Mouse (Mus musculus) hindbrain, postnatal 0 days (tissue): ENCODE measurements around the gene Syndig1l. TPM values are rescaled to one million over a fixed set of nuclear protein-coding genes. Genes with fewer than 3 reads are reported as not detected.

Source experiments
- ATAC-seq: fragments of 200-750 bp; cut with Nextera tagmentation; 2 replicates; pipeline ENCODE4 v1.8.0; 2017; ENCODE audit warnings: mild to moderate bottlenecking, moderate TSS enrichment, moderate library complexity
- DNase-seq: peaks from one replicate; pipeline ENCODE4 v3.0.0-alpha.2; 2015; ENCODE audit warnings: low spot score
- H3K27ac ChIP-seq: fragments of 300-500 bp; sonication (generic); 2 replicates; pipeline ENCODE4 v1.5.1; 2014; ENCODE audit warnings: mild to moderate bottlenecking
- H3K27me3 ChIP-seq: fragments of 300-500 bp; sonication (generic); 2 replicates; pipeline ENCODE4 v1.6.1; 2014; ENCODE audit warnings: low read length, mixed read lengths; ENCODE audit not compliant: insufficient read depth
- H3K36me3 ChIP-seq: fragments of 300-500 bp; sonication (generic); 2 replicates; pipeline ENCODE4 v1.6.1; 2014; ENCODE audit warnings: low read length, mixed read lengths; ENCODE audit not compliant: insufficient read depth
- H3K4me1 ChIP-seq: fragments of 300-500 bp; sonication (generic); 2 replicates; pipeline ENCODE4 v1.6.1; 2014; ENCODE audit warnings: antibody characterized with exemption, low read length, mixed read lengths; ENCODE audit not compliant: insufficient read depth
- H3K4me2 ChIP-seq: fragments of 300-500 bp; sonication (generic); 2 replicates; pipeline ENCODE4 v1.6.1; 2014; ENCODE audit warnings: low read depth, mild to moderate bottlenecking, low read length, moderate library complexity, mixed read lengths
- H3K4me3 ChIP-seq: fragments of 300-500 bp; sonication (generic); 2 replicates; pipeline ENCODE4 v1.5.1; 2014; ENCODE audit warnings: low read length
- H3K9ac ChIP-seq: fragments of 300-500 bp; sonication (generic); replicated peaks from 2 replicates; pipeline ENCODE4 v1.6.1; 2014; ENCODE audit warnings: mild to moderate bottlenecking, low read length, moderate library complexity, mixed read lengths
- H3K9me3 ChIP-seq: fragments of 300-500 bp; sonication (generic); 2 replicates; pipeline ENCODE4 v1.6.1; 2016; ENCODE audit warnings: low read length, mixed read lengths
- CTCF ChIP-seq: IDR thresholded peaks from 2 replicates; pipeline ENCODE4 v1.5.1; 2016; ENCODE audit warnings: antibody characterized with exemption, control low read depth, low read depth
- WGBS: fragments of 180-500 bp; shearing (Covaris S2); extraction: QIAGEN DNeasy Blood & Tissue Kit; methylation state at CpG from one replicate; pipeline ENCODE4 v1.1.7; 2014; 5-methylcytosine and 5-hydroxymethylcytosine counted together
- polyA plus RNA-seq: library from polyadenylated mRNA; unstranded; fragments of >200 nt; fragmentation: Nextera tagmentation; extraction: Ambion mirVana; gene quantifications from 2 replicates; pipeline ENCODE4 v1.2.1, GENCODE M21; 2015
- total RNA-seq: library from RNA; depleted of rRNA; stranded (reverse); fragments of >200 nt; gene quantifications from 2 replicates; pipeline ENCODE4 v1.2.3, GENCODE M21; 2014; rRNA removed

The Syndig1l gene
- total RNA-seq (19.6 and 23.4 TPM in 2 replicates), polyA plus RNA-seq (9.9 and 12.2 TPM in 2 replicates)

DNA sequence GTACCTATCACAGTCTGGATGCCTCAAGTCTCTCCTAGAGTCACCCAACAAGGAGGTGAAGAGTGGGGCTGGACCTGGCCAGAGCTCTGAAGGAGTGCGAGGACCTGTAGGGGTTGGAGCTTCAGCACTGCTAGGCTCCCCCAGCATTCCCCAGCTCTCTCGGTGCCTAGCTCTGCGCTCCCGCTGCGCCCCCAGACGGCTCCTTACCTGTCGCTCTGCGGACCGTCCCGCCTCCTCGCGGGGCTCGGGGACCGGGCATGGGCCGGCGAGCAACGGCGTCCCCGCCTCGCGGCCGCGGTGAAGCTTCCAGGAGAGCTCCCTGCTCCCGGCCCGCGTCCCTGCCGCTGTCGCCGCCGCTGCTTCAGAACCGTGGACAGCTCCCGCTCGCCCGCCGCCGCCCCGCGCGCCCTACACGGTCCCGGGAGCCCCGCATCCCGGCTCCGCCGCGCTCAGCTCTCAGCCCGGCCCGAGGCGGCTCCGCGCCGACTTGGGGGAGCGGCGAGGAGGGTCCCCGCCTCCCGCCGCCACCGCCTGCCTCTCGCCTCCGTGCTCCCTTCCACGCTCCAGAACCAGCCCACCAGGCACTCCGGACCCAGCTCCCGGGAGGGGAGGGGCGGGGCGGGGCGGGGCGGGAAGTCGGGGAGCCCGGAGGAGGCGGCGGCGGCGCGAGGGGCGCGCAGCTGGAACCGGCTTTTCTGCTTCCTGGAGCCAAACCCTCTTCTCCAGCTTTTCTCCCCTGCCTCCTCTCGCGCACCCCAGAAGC, at the start of gene Syndig1l:
Syndig1l (minus strand) TSS at position 513 of the 763 bp plus-strand sequence.
- under 1% methylated on average over 73 of the region's 79 CpGs for WGBS
- peak within 1 kb of the TSS; percentile 63 for H3K4me3 ChIP-seq
- H3K9ac ChIP-seq = peak within 1 kb of the TSS; percentile 65
- H3K9me3 ChIP-seq = no peaks in the 10 kb centered on the region
- 0 out of 2 replicates have a peak, but pooled peaks cover 3% of the 10 kb centered on the region for H3K27me3 ChIP-seq
- H3K4me1 ChIP-seq = peaks cover 10% of the 10 kb centered on the region; the same call in 1 of the 2 replicates
- H3K4me2 ChIP-seq = peak within 1 kb of the TSS; percentile 80
- DNase-seq (peak; percentile 67), ATAC-seq (peak; percentile 77)
- H3K27ac ChIP-seq = 0 out of 2 replicates have a peak within 1 kb of the TSS, but pooled peaks have one; percentile 32
- H3K36me3 ChIP-seq = no peaks in the 10 kb centered on the region
- TF ChIP-seq CTCF = no peak

DNA sequence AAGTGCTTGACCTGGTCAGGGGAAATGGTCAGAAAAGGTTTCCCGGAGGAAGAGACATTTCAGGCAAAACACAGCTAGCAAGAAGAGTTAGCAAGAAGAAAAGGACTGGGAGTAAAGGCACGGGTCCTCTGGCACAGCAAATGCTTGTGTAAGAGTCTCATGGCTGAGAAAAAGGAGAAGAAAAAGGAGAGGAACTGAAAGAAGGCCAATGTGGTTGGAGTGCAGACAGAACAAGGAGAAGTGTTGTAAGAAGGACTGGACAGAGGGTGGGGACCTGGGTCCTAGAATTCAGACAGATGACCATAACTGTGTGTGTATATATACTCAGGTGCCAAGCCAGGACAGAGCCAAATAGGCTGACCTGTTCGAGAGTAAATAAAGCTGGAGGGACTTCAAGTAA, 49.5 kb upstream of the Syndig1l start:
- H3K36me3 ChIP-seq = no peaks in the 10 kb centered on the region
- H3K4me2 ChIP-seq = no peak overlapping the region
- peaks cover 18% of the 10 kb centered on the region; the same call in 1 of the 2 replicates for H3K4me1 ChIP-seq
- WGBS = 72% methylated on average over 3 of the region's 3 CpGs
- H3K9me3 ChIP-seq = no peaks in the 10 kb centered on the region
- H3K4me3 ChIP-seq = no peak overlapping the region
- DNase-seq = no peak
- H3K9ac ChIP-seq = no peak overlapping the region
- no peak for ATAC-seq
- no peak overlapping the region for H3K27ac ChIP-seq
- H3K27me3 ChIP-seq = no peaks in the 10 kb centered on the region
- no peak for TF ChIP-seq CTCF

DNA sequence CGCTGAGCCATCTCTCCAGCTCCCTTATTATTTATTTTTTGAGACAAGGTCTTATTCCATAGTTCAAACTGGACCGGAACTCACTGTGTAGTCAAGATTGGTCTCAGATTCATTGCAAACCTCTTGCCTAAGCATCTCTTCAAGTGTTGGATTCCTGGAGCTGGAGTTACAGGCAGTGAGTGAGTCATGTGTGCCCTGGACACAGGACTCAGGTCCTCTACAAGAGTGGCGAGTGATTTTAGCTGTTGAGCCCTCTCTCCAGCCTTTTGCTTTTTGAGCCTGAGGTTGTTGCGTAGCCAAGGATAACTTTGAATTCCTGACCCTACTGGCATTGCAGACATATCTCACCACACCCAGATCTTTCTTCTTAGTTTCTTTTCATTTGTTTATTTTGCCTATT, 47.1 kb upstream of the Syndig1l start:
- no peak for DNase-seq
- no peak for ATAC-seq
- Histone ChIP-seq H3K27ac (no peak overlapping the region), H3K36me3 (no peaks in the 10 kb centered on the region), H3K4me3 (no peak overlapping the region), H3K4me1 (no peaks in the 10 kb centered on the region), H3K9ac (no peak overlapping the region), H3K27me3 (no peaks in the 10 kb centered on the region), H3K4me2 (no peak overlapping the region), H3K9me3 (no peaks in the 10 kb centered on the region)
- 73% methylated on average over 4 of the region's 4 CpGs for WGBS
- TF ChIP-seq CTCF = no peak

DNA sequence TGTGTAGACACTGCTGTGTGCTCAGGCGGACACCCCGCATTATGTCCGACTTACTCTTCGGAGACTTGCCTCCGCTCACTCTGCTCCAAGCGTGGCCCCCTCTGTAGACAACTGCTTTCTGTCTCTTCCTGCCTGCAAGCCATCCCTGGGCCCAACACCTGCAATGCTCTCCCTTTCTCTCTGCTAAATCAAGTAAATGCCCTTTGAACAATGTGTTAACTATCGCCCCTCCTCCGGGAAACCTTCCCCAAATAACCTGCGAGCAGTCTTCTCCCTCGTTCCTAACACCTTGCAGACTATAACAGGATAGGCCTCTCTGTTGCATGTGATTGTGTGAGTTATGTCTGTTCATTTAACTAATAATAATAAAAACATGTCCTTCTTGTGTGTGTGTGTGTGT, 44.9 kb upstream of the Syndig1l start:
- WGBS = 88% methylated on average over 10 of the region's 10 CpGs
- H3K27ac ChIP-seq = no peak overlapping the region
- TF ChIP-seq CTCF = no peak
- H3K27me3 ChIP-seq = no peaks in the 10 kb centered on the region
- no peaks in the 10 kb centered on the region for H3K4me1 ChIP-seq
- no peak for DNase-seq
- no peak overlapping the region for H3K9ac ChIP-seq
- H3K9me3 ChIP-seq = no peaks in the 10 kb centered on the region
- no peaks in the 10 kb centered on the region for H3K36me3 ChIP-seq
- no peak overlapping the region for H3K4me3 ChIP-seq
- H3K4me2 ChIP-seq = no peak overlapping the region
- no peak for ATAC-seq

DNA sequence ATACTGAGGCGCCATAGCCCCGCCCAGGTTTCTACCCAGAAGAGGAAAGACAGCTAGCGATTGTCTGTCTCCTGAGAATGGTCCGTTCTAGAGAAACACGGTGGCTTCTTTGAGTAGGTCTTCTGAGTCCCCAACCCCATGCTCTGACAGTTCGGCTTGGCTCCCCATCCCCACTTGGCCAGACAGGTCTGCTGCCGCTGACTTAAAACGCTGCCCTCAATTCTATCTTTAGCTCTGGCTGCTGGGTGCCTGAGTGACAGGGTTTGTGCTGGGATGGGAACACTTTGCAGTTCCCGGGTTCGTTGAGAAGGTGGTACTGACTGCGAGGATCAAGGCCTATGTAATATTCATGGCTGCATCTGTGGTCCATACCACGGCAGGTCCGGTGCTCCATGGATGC, 34.7 kb upstream of the Syndig1l start:
- no peak for TF ChIP-seq CTCF
- H3K27ac ChIP-seq = no peak overlapping the region
- DNase-seq (no peak), ATAC-seq (no peak)
- no peak overlapping the region for H3K4me2 ChIP-seq
- 76% methylated on average over 13 of the region's 13 CpGs for WGBS
- no peak overlapping the region for H3K9ac ChIP-seq
- no peak overlapping the region for H3K4me3 ChIP-seq
- H3K36me3 ChIP-seq = no peaks in the 10 kb centered on the region
- H3K27me3 ChIP-seq = no peaks in the 10 kb centered on the region
- H3K4me1 ChIP-seq = no peaks in the 10 kb centered on the region
- no peaks in the 10 kb centered on the region for H3K9me3 ChIP-seq

DNA sequence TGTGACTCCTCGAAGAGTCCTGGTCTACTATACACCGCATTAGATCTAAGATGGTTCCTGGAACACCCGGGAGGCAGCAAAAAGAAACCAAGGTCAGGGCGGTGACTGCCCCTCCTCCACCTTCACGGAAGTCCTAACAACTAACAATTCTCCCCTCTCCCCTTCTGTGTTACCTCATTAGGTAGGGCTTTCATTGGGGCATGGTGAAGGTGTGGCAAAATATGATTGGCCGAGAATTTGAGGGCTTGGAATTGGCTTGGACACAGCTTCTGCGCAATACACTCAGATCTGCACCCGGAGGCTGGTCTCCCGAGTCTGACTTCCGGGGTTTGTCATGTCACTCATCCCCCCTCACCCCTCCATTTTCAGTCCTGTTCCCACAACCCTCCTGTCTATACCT, 29.8 kb upstream of the Syndig1l start:
- Histone ChIP-seq H3K36me3 (no peaks in the 10 kb centered on the region), H3K4me3 (no peak overlapping the region), H3K4me1 (no peaks in the 10 kb centered on the region), H3K27me3 (no peaks in the 10 kb centered on the region), H3K4me2 (no peak overlapping the region), H3K9ac (no peak overlapping the region), H3K9me3 (no peaks in the 10 kb centered on the region), H3K27ac (no peak overlapping the region)
- 91% methylated on average over 10 of the region's 10 CpGs for WGBS
- no peak for TF ChIP-seq CTCF
- ATAC-seq (no peak), DNase-seq (no peak)

DNA sequence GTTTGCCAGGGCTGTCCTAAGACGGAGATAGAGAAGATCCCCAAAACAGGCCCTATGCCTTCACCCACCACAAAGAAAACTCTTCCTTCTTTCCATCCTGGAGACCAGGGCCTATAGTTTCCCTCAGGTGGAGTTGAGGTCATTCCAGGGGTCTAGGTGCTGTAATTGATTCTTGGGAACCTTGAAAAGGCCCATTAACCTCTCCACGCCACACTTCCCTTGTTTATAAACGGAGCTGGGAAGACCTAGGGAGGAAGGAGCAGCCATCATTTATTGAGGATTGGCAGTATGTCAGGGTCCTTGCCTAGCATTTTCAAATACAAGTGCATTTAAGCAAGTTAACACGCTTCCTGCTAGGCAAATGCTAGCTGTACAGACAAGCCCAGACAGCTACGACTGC, 28.8 kb upstream of the Syndig1l start:
- TF ChIP-seq CTCF = no peak
- no peak overlapping the region for H3K27ac ChIP-seq
- 74% methylated on average over 5 of the region's 5 CpGs for WGBS

More for the DNA sequence above, 28.8 kb upstream of the Syndig1l start:
- no peak for DNase-seq
- Histone ChIP-seq H3K4me1 (no peaks in the 10 kb centered on the region), H3K4me3 (no peak overlapping the region), H3K36me3 (no peaks in the 10 kb centered on the region), H3K9ac (no peak overlapping the region), H3K27me3 (no peaks in the 10 kb centered on the region), H3K9me3 (no peaks in the 10 kb centered on the region), H3K4me2 (no peak overlapping the region)
- ATAC-seq = no peak
